Mouse (Mus musculus) liver, embryonic 11.5 days (tissue): ENCODE results near the gene Plxnc1. TPM values are rescaled to one million over a fixed set of nuclear protein-coding genes. Genes with fewer than 3 reads are reported as not detected.

Experiments used
- ATAC-seq: fragments of 200-750 bp; cut with Nextera tagmentation; replicated peaks from 2 replicates; pipeline ENCODE4 v1.8.0; 2017; ENCODE audit warnings: moderate number of reproducible peaks, mild to moderate bottlenecking, moderate TSS enrichment, moderate library complexity; ENCODE audit not compliant: low FRiP score
- DNase-seq: peaks from one replicate; pipeline ENCODE4 v3.0.0-alpha.2; 2017; ENCODE audit warnings: low spot score
- H3K27ac ChIP-seq: fragments of 300-500 bp; sonication (generic); 2 replicates; pipeline ENCODE4 v1.5.1; 2014; ENCODE audit warnings: mild to moderate bottlenecking, low read depth, low read length, control low read depth
- H3K27me3 ChIP-seq: fragments of 300-500 bp; sonication (generic); replicated peaks from 2 replicates; pipeline ENCODE4 v1.6.1; 2014; ENCODE audit warnings: low read length, mixed read lengths; ENCODE audit not compliant: control insufficient read depth, insufficient read depth
- H3K36me3 ChIP-seq: fragments of 300-500 bp; sonication (generic); 2 replicates; pipeline ENCODE4 v1.6.1; 2014; ENCODE audit warnings: mild to moderate bottlenecking, low read length, moderate library complexity, mixed read lengths; ENCODE audit not compliant: control insufficient read depth, insufficient read depth
- H3K4me1 ChIP-seq: fragments of 300-500 bp; sonication (generic); replicated peaks from 2 replicates; pipeline ENCODE4 v1.6.1; 2014; ENCODE audit warnings: low read length, mixed read lengths; ENCODE audit not compliant: control insufficient read depth, insufficient read depth
- H3K4me2 ChIP-seq: fragments of 300-500 bp; sonication (generic); 2 replicates; pipeline ENCODE4 v1.6.1; 2014; ENCODE audit warnings: mild to moderate bottlenecking, control low read depth, moderate library complexity
- H3K4me3 ChIP-seq: fragments of 300-500 bp; sonication (generic); 2 replicates; pipeline ENCODE4 v1.5.1; 2014; ENCODE audit warnings: low read depth, low read length, control low read depth
- H3K9ac ChIP-seq: fragments of 300-500 bp; sonication (generic); 2 replicates; pipeline ENCODE4 v1.6.1; 2014; ENCODE audit warnings: low read depth, low read length, control low read depth
- H3K9me3 ChIP-seq: fragments of 300-500 bp; sonication (generic); 2 replicates; pipeline ENCODE4 v1.6.1; 2016; ENCODE audit warnings: low read length, inconsistent platforms, mixed read lengths; ENCODE audit not compliant: control insufficient read depth
- WGBS: fragments of 180-500 bp; shearing (Covaris S2); extraction: QIAGEN DNeasy Blood & Tissue Kit; methylation state at CpG from one replicate; pipeline ENCODE4 v1.1.7; 2014; 5-methylcytosine and 5-hydroxymethylcytosine counted together
- polyA plus RNA-seq: library from polyadenylated mRNA; unstranded; fragments of >200 nt; fragmentation: Nextera tagmentation; extraction: Ambion mirVana; gene quantifications from 2 replicates; pipeline ENCODE4 v1.2.1, GENCODE M21; 2014

Plxnc1 gene
- polyA plus RNA-seq, 1 experiment from 2014 or later, result 6.0 TPM

DNA sequence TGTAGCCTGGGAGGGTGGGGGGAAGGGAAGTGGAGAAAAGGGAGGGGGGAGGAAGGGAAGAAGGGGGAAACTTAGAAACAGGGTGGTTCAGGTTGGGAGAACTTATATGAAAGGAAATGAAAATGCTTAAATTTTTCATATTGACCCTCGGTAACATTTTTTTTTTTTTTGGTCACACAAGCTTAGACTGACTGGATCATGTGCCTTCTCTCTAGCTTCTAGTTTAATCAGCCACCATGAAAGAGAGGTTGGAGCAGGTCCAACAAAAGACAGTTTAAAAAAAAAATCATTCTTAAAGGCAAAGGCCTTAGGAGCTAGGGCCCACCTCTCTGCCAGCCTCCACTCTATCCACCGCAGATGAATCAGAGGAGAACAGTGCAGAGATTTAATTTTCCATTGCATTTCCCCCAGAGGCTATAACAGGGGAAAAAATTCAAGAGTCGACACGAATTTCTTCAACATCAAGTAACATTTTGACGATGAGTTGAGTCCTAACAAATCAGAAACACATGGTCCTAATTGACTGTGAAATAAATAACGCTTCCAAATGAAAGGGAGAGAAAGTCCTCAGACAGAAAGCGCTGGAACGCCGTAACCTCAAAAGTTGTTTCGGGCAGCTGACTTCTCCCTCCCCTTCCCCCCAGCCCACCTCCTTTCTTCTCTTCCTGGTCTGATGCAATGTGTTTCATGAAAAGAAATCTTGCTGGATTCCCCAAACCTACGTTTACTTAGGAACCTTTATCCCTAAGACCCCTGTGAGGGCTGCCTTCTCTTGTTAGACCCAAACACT, 120.5 kb downstream of the Plxnc1 start:
- H3K9me3 ChIP-seq, result no peaks in the 10 kb centered on the region
- no peak overlapping the region for H3K27ac ChIP-seq
- no peak overlapping the region for H3K4me3 ChIP-seq
- no peaks in the 10 kb centered on the region for H3K4me1 ChIP-seq
- H3K9ac ChIP-seq, result no peak overlapping the region
- no peak for DNase-seq
- no peak for ATAC-seq
- H3K4me2 ChIP-seq, result no peak overlapping the region
- no peaks in the 10 kb centered on the region for H3K27me3 ChIP-seq
- WGBS, result 72% methylated on average over 11 of the region's 11 CpGs
- no peaks in the 10 kb centered on the region for H3K36me3 ChIP-seq

- no peak for DNase-seq
- Histone ChIP-seq H3K27me3 (no peaks in the 10 kb centered on the region), H3K9ac (no peak overlapping the region), H3K4me2 (no peak overlapping the region), H3K36me3 (no peaks in the 10 kb centered on the region), H3K27ac (no peak overlapping the region), H3K4me1 (no peaks in the 10 kb centered on the region), H3K4me3 (no peak overlapping the region), H3K9me3 (no peaks in the 10 kb centered on the region)
- 89% methylated on average over 17 of the region's 17 CpGs for WGBS
- ATAC-seq, result no peak
Measured at GRCm38 (mm10) chr10:94818781-94819665, 125.6 kb downstream of the Plxnc1 start.

GRCm38 (mm10) chr10:94818127-94818526, 126.5 kb downstream of the Plxnc1 start:
- Histone ChIP-seq H3K27me3 (no peaks in the 10 kb centered on the region), H3K9ac (no peak overlapping the region), H3K4me2 (no peak overlapping the region), H3K4me3 (no peak overlapping the region), H3K4me1 (no peaks in the 10 kb centered on the region), H3K9me3 (no peaks in the 10 kb centered on the region), H3K36me3 (no peaks in the 10 kb centered on the region), H3K27ac (no peak overlapping the region)
- ATAC-seq, result no peak
- DNase-seq, result no peak
- WGBS, result 85% methylated on average over 3 of the region's 3 CpGs

DNA sequence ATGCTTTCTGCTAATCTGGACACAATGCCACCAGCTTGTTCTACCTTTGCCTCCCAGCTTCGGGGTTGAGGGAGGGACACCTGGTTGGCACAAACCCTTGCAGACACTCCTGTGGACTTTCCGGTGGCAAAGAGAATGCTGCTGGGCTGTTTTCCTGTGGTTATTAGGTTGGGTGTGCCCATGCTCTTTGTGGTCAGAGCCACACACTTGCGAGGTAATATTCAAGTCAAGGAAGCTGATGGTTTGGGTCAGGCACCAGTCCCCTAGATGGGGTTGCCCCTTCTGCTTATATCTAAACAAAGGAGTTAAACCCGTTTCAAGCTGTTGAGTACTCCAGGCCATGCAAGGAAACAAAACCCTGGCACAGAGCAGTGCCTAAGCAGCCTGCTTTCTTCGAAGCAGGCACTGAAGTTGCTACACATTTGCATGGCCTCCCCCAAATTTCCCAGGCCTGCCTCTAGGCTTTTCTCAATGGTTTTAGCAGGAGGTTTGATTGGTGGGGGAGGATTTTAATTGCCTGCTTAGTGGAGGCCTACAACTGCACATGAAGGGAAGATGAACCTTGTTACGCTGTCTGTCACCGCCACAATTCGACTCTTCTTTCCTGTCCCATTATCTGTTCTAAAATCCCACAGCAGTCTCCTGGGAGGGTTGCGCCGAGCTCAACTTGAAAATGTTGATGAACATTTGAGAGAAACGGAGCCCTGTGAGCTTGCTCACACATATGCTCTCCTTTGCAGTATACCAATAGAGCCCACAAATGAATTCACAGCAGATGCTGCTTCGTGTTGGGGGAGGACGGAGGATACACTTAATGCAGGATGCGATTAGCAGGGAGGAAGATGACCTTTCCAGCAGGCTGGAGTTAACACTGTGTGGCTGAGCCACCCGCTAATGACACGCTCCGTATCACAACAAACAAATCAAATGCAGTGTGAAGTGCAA, 132.5 kb downstream of the Plxnc1 start:
- no peak overlapping the region for H3K4me3 ChIP-seq
- no peak overlapping the region for H3K9ac ChIP-seq
- H3K27me3 ChIP-seq, result no peaks in the 10 kb centered on the region
- DNase-seq (no peak), ATAC-seq (no peak)
- no peak overlapping the region for H3K4me2 ChIP-seq
- no peaks in the 10 kb centered on the region for H3K9me3 ChIP-seq
- H3K36me3 ChIP-seq, result no peaks in the 10 kb centered on the region
- no peak overlapping the region for H3K27ac ChIP-seq
- peaks cover 9% of the 10 kb centered on the region; the same call in 1 of the 2 replicates for H3K4me1 ChIP-seq
- 69% methylated on average over 17 of the region's 17 CpGs for WGBS

DNA sequence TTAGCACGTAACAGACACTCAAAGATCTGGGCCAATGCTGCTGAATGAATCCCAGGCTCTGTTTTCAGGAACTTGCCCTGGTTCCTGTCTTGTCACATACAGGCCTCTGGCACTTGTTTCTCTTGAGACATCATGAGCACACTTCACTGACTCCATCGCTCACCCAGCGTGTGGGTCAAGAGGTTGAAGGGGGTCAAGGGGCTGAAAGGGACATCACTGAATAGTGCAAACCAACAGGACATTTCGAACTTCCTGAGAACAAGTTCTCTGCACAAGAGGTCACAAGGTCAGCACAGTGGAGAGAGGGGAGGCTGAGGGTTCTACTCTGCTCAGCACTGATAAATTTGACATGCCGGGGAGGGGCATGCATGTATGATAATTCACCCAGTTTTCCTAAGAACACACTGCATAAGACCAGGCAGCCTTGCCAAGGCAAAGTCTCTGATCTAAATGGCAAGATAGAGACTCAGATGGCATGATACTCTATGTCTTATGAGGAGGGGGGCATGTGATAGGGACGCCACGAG, 134.6 kb downstream of the Plxnc1 start:
- no peak overlapping the region for H3K9ac ChIP-seq
- H3K36me3 ChIP-seq, result no peaks in the 10 kb centered on the region
- peaks cover 11% of the 10 kb centered on the region; the same call in 1 of the 2 replicates for H3K4me1 ChIP-seq
- H3K4me3 ChIP-seq, result no peak overlapping the region
- DNase-seq (no peak), ATAC-seq (no peak)
- 73% methylated on average over 7 of the region's 7 CpGs for WGBS
- H3K9me3 ChIP-seq, result no peaks in the 10 kb centered on the region
- no peak overlapping the region for H3K27ac ChIP-seq
- H3K27me3 ChIP-seq, result no peaks in the 10 kb centered on the region
- H3K4me2 ChIP-seq, result no peak overlapping the region

DNA sequence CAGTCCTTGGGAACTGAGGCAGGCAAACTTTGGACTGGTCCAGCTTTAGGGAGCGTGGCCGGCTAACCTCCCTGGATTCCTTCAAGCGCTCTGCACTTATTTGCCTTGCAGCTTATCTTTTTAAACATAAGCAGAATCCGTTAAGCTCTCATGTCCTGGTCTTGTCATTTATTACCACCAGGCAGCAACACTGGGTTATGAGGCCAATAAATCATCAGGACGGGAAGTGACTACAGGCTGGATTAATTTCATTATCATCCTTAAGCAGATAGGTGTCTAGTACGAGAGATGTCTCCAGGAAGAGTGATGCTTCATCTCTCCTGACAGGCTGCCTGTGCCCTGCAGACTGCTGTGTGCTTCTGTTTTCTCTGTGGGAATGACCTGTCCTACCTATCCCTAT, 136.4 kb downstream of the Plxnc1 start:
- H3K4me3 ChIP-seq, result no peak overlapping the region
- no peaks in the 10 kb centered on the region for H3K9me3 ChIP-seq
- H3K27me3 ChIP-seq, result no peaks in the 10 kb centered on the region
- no peaks in the 10 kb centered on the region for H3K36me3 ChIP-seq
- ATAC-seq (no peak; the same call in 1 of the 2 replicates), DNase-seq (no peak)
- no peak overlapping the region for H3K4me2 ChIP-seq
- WGBS, result 45% methylated on average over 6 of the region's 6 CpGs
- H3K4me1 ChIP-seq, result peaks cover 11% of the 10 kb centered on the region; the same call in 1 of the 2 replicates
- H3K27ac ChIP-seq, result no peak overlapping the region
- H3K9ac ChIP-seq, result no peak overlapping the region

DNA sequence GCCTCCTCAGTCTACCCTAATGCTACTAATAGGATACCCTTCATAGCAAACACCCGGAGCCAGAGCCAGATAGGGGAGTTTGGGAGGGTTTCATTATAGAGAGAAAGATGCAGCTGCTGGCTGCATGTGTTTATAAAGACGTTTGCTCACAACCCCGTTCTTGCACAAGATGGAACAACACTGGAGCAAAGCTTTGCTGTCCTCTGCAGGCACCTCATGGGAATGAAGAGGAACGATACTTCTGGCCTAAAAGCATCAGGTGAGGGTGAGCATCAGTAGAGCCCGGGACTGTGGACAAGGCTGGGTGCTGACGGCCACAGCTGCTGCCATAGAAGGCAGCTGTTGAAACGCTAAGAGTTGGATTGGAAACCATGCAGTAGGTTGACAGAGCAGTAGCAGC, 137.3 kb downstream of the Plxnc1 start:
- peaks cover 11% of the 10 kb centered on the region; the same call in 1 of the 2 replicates for H3K4me1 ChIP-seq
- no peak for ATAC-seq
- 75% methylated on average over 7 of the region's 7 CpGs for WGBS
- H3K9me3 ChIP-seq, result no peaks in the 10 kb centered on the region
- H3K27me3 ChIP-seq, result no peaks in the 10 kb centered on the region
- no peak overlapping the region for H3K27ac ChIP-seq
- no peak for DNase-seq
- no peaks in the 10 kb centered on the region for H3K36me3 ChIP-seq
- H3K9ac ChIP-seq, result no peak overlapping the region
- no peak overlapping the region for H3K4me2 ChIP-seq
- no peak overlapping the region for H3K4me3 ChIP-seq

DNA sequence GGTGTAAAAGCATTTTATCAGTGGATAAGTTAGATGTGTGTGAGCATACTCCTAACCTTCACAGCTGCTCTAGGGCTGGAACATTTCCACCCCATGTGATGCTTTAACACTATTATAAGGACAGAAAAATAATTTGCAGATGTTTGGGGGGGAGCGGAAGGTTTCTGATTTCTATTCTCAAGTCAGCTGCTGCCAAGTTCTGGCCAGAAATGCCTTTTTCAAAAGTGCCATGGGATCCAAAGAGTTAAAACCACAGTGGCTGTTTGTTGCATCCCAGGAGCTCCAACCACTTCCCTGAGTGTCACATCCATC, 139.8 kb downstream of the Plxnc1 start:
- H3K4me2 ChIP-seq, result no peak overlapping the region
- H3K4me1 ChIP-seq, result peaks cover 22% of the 10 kb centered on the region
- no peaks in the 10 kb centered on the region for H3K27me3 ChIP-seq
- H3K4me3 ChIP-seq, result no peak overlapping the region
- WGBS, result 92% methylated on average over 1 of the region's 1 CpGs
- H3K27ac ChIP-seq, result no peak overlapping the region
- DNase-seq, result no peak
- no peaks in the 10 kb centered on the region for H3K9me3 ChIP-seq
- no peak for ATAC-seq
- H3K9ac ChIP-seq, result no peak overlapping the region
- H3K36me3 ChIP-seq, result no peaks in the 10 kb centered on the region
